In the genomic region with DNA sequence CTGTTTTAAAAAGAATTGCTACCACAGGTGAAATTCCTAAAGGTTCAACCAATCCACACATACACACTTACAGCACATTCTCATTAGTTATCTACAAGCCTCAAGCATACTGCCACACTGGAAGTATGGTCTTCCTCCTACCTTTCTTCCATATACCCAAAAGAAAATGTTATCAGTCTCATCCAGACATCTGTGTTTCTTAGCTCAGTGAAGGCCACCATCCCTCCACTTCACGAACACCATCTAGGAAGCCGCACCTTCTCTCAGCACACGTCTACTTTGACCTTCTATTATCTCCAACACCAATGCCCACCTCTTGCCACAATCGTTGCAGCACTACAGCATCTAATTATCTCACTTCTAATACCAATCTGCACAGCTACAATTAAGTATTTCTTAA, we compare ENCODE assay signal across 22 mouse cellular contexts. TPM values are rescaled to one million over a fixed set of nuclear protein-coding genes. Genes with fewer than 3 reads are reported as not detected.
DNase-seq lines count a peak whose midpoint lies in the region; ATAC-seq lines count a peak whose summit lies in the region.
"Had no signal": no experiment of that assay in that cellular context is flagged by ENCODE, and none has a peak within 500 bp of the region (broad histone marks: within the 10 kb centered on the region; RNA-seq: fewer than 3 reads in every experiment).

No protein-coding gene starts in this region.

- DNase-seq in liver, embryonic 13.5 days, result peak; percentile 63
- no peak for DNase-seq in thymus, postnatal 14 days
- no peak for DNase-seq in neural tube, embryonic 10.5 days (ENCODE audit: extremely low spot score, low spot score)
- no peak for DNase-seq in layer of hippocampus, adult 11-12 months (ENCODE audit: low spot score)
- DNase-seq in adrenal gland, postnatal 14 days, result no peak
- DNase-seq: B cell, adult 2 months; cerebellum, adult 18-20 months; gastrocnemius, postnatal 36 days; heart, postnatal 36 days; kidney, adult 9 months; kidney, postnatal 36 days; thymus, postnatal 36 days had no signal

- H3K4me1 ChIP-seq in megakaryocyte, embryonic 14.5 days, result peaks cover 84% of the 10 kb centered on the region
- H3K4me1 ChIP-seq in erythroblast, embryonic 14.5 days (ENCODE audit: control insufficient read depth), result peaks cover 80% of the 10 kb centered on the region
- H3K4me1 ChIP-seq in liver, embryonic 13.5 days (replicated peaks), result peaks cover 87% of the 10 kb centered on the region

- H3K4me2 ChIP-seq in liver, embryonic 13.5 days, result peak overlapping the region; percentile 56
- H3K4me2 ChIP-seq: embryonic facial prominence, embryonic 13.5 days; heart, embryonic 13.5 days; limb, embryonic 13.5 days; neural tube, embryonic 12.5 days had no signal

- WGBS in liver, embryonic 13.5 days (ENCODE audit: insufficient replicate concordance), result 18% methylated on average over 4 of the region's 4 CpGs

- H3K4me3 ChIP-seq in megakaryocyte, embryonic 14.5 days (replicated peaks), result peak overlapping the region; percentile 60
- peak overlapping the region; percentile 32 for H3K4me3 ChIP-seq in erythroblast, embryonic 14.5 days (replicated peaks)
- H3K4me3 ChIP-seq in liver, embryonic 13.5 days (replicated peaks), result peak overlapping the region; percentile 16; the same call in 1 of the 2 replicates
- H3K4me3 ChIP-seq: embryonic facial prominence, embryonic 13.5 days; heart, embryonic 13.5 days; limb, embryonic 13.5 days; neural tube, embryonic 12.5 days had no signal

- H3K9ac ChIP-seq in liver, embryonic 13.5 days, result peak overlapping the region; percentile 50; the same call in 1 of the 2 replicates
- H3K9ac ChIP-seq: embryonic facial prominence, embryonic 13.5 days; heart, embryonic 13.5 days; limb, embryonic 13.5 days; neural tube, embryonic 12.5 days had no signal

- no peaks in the 10 kb centered on the region for H3K27me3 ChIP-seq in megakaryocyte, embryonic 14.5 days (replicated peaks)
- H3K27me3 ChIP-seq in erythroblast, embryonic 14.5 days (ENCODE audit: control insufficient read depth), result no peaks in the 10 kb centered on the region
- H3K27me3 ChIP-seq in liver, embryonic 13.5 days, result no peaks in the 10 kb centered on the region
- H3K27me3 ChIP-seq: embryonic facial prominence, embryonic 13.5 days; heart, embryonic 13.5 days; limb, embryonic 13.5 days; neural tube, embryonic 12.5 days had no signal

- H3K9me3 ChIP-seq in megakaryocyte, embryonic 14.5 days, result no peaks in the 10 kb centered on the region
- H3K9me3 ChIP-seq in erythroblast, embryonic 14.5 days (ENCODE audit: control insufficient read depth, low read length), result no peaks in the 10 kb centered on the region
- H3K9me3 ChIP-seq in liver, embryonic 13.5 days (replicated peaks), result no peaks in the 10 kb centered on the region
- H3K9me3 ChIP-seq: embryonic facial prominence, embryonic 13.5 days; heart, embryonic 13.5 days; limb, embryonic 13.5 days; neural tube, embryonic 12.5 days had no signal

- peaks cover 3% of the 10 kb centered on the region for H3K36me3 ChIP-seq in megakaryocyte, embryonic 14.5 days (replicated peaks; ENCODE audit: low read length)
- H3K36me3 ChIP-seq in erythroblast, embryonic 14.5 days (ENCODE audit: control insufficient read depth), result peaks cover 20% of the 10 kb centered on the region
- H3K36me3 ChIP-seq in liver, embryonic 13.5 days, result peaks cover 6% of the 10 kb centered on the region
- H3K36me3 ChIP-seq: embryonic facial prominence, embryonic 13.5 days; heart, embryonic 13.5 days; limb, embryonic 13.5 days; neural tube, embryonic 12.5 days had no signal

- no peak for ATAC-seq in megakaryocyte, adult 5-6 weeks (ENCODE audit: poor library complexity, severe bottlenecking)
- ATAC-seq in liver, embryonic 13.5 days (ENCODE audit: low read depth), result peak; percentile 94
- ATAC-seq: hindbrain, embryonic 16.5 days; lung, postnatal 0 days had no signal

- H3K27ac ChIP-seq in liver, embryonic 13.5 days, result peak overlapping the region; percentile 77
- H3K27ac ChIP-seq: embryonic facial prominence, embryonic 13.5 days; heart, embryonic 13.5 days; limb, embryonic 13.5 days; neural tube, embryonic 12.5 days had no signal

RNA-seq across cellular contexts. Expression of a gene that starts 7.3 kb away (rescaled TPM):
- 91.1 and 360 TPM in 2 replicates for polyA plus RNA-seq in megakaryocyte, embryonic 14.5 days (2012; ENCODE audit: insufficient read depth, low replicate concordance)
- total RNA-seq in megakaryocyte, adult 5-6 weeks (2015), result 169 and 178 TPM in 2 replicates
- total RNA-seq in megakaryocyte, adult 5-6 weeks (2017), result 110 and 122 TPM in 2 replicates
- polyA plus RNA-seq in erythroblast, embryonic 14.5 days (2012), result 3.1 and 3.7 TPM in 2 replicates
- polyA plus RNA-seq in liver, embryonic 13.5 days (2015; fragmentation: Nextera tagmentation; extraction: Ambion mirVana), result 76.8 and 91.4 TPM in 2 replicates
- 132 and 134 TPM in 2 replicates for total RNA-seq in adrenal gland, postnatal 14 days (2021)

RNA-seq across cellular contexts. Expression of a gene that starts 36.0 kb away (rescaled TPM):
- polyA plus RNA-seq in megakaryocyte, embryonic 14.5 days (2012; ENCODE audit: insufficient read depth, low replicate concordance), result not detected in 2 replicates
- not detected in 2 replicates for total RNA-seq in megakaryocyte, adult 5-6 weeks (2015)
- total RNA-seq in megakaryocyte, adult 5-6 weeks (2017), result not detected in 2 replicates
- not detected in 2 replicates for polyA plus RNA-seq in erythroblast, embryonic 14.5 days (2012)
- polyA plus RNA-seq in liver, embryonic 13.5 days (2015; fragmentation: Nextera tagmentation; extraction: Ambion mirVana), result not detected in 2 replicates
- 11.9 and 12.5 TPM in 2 replicates for total RNA-seq in adrenal gland, postnatal 14 days (2021)
- total RNA-seq: gastrocnemius, postnatal 36 days; heart, postnatal 36 days; midbrain, postnatal 0 days had no signal
- polyA plus RNA-seq: embryonic facial prominence, embryonic 13.5 days; heart, embryonic 13.5 days; hindbrain, embryonic 16.5 days; midbrain, postnatal 0 days had no signal

Comparison
In these comparisons a context has a peak if more than half of its experiments do, and no peak if none do; other contexts are left out.
1. RNA of a gene that starts 7.3 kb away (polyA plus RNA-seq): 91.1 to 360 TPM in megakaryocyte, embryonic 14.5 days and 76.8 to 91.4 TPM in liver, embryonic 13.5 days; 3.1 to 3.7 TPM in erythroblast, embryonic 14.5 days; every median in the first group is over 10 times any median in the second.
2. Peak in every context shown above with its lines, with median percentiles within 50 percentile points of each other: H3K4me3 ChIP-seq.